Mouse (Mus musculus) right cerebral cortex, postnatal 25 days (tissue): ENCODE measurements around the gene Hist1h1a.

Experiments used
- DNase-seq: peaks from one replicate; pipeline ENCODE4 v3.0.0; 2022

Gene Hist1h1a

DNA sequence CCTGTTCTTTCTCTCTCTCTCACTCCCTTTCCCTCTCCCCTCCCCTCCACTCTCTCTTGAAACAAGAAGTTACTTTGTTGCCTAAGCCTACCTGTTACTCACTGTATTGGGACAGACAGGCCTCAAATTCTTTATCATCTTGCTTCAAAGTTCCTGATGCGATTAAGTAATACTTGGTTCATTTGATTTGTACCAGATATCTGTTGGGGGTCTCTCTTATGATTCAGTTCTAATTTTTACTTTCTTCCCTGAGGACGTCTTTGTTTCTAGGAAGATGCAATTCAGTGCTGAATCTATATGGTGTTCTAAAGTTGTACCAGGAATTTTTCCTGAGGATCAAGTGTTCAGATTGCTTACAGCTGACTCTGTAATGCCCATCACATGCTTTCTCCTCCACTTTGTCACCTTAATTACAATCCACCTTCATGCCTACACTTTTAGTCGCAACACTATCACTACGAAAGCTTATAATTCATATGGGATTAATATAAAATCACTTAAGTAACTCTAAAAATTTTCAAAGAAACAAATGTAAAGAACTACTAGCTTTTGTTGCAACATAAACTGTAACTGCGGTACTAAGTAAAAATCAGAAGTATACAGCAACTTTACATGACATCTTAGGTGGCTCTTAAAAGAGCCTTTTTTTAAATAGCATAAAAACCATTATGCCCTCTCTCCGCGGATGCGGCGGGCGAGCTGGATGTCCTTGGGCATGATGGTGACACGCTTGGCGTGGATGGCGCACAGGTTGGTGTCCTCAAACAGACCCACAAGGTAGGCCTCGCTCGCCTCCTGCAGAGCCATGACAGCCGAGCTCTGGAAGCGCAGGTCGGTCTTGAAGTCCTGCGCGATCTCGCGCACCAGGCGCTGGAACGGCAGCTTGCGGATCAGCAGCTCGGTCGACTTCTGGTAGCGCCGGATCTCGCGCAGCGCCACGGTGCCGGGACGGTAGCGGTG lies 18.8 kb upstream of the Hist1h1a start:
- DNase-seq = no peak

GRCm38 (mm10) chr13:23745381-23746161 lies 17.9 kb upstream of the Hist1h1a start, which contains the start of gene Hist1h3c:
Gene Hist1h3c (minus strand): TSS chr13:23745602.
- peak; percentile 77 for DNase-seq

DNA sequence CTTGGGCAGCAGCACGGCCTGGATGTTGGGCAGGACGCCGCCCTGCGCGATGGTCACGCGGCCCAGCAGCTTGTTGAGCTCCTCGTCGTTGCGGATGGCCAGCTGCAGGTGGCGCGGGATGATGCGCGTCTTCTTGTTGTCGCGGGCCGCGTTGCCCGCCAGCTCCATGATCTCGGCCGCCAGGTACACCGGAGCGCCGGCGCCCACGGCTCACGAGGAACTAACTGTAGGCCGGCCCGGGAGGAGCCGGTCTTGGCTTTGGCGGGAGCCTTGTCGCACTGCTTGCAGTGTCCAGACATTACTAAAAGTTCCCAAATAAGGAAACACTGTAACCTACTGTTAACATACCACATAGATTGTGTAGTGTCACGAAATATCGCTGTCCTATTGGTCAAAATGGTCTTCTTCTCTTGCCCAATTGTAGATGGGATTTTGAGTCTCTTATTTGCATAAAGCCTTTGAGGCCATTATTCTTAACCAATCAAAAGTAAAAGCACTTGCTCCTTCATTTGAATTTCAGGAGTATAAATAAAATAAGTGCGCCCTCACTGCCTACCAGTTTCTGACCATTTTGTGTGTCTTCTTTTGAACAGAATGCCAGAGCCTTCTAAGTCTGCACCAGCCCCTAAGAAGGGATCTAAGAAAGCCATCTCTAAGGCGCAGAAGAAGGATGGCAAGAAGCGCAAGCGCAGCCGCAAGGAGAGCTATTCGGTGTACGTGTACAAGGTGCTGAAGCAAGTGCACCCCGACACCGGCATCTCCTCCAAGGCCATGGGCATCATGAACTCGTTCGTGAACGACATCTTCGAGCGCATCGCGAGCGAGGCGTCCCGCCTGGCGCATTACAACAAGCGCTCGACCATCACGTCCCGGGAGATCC lies 17.0 kb upstream of the Hist1h1a start, which contains the start of gene Hist1h2bb:
Gene Hist1h2bb (plus strand): TSS at position 534 of the 880 bp plus-strand sequence.
- DNase-seq = peak; percentile 81

- no peak for DNase-seq
Observed at GRCm38 (mm10) chr13:23747081-23747891, 16.2 kb upstream of the Hist1h1a start.

- DNase-seq = no peak
Observed at GRCm38 (mm10) chr13:23747892-23748288, 15.6 kb upstream of the Hist1h1a start.

DNA sequence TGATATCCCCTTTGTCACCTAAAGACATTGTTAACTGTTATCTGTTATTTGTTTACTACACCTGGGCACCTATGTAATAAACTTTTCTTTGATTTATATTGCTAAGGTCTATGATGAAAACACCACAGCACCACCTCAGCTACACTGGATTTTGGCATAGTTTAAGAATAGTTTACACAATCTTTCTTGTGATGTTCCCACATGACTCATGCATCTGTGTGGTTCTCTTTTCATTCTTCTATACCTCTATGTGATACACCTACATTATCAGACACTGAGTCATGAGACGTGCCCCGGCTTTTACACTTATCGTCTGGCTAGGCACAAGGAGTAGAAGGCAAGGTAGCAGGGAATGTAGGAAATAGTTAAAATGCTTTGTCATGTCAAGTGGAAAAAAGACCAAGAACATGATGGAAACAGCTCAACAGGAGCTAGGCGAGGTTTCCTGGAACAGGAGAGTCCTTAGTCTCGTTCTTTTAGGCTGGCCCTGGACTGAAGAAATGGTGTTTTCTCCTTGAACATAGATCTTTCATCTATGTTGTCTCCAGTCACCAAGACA lies 13.8 kb upstream of the Hist1h1a start:
- DNase-seq = no peak

DNA sequence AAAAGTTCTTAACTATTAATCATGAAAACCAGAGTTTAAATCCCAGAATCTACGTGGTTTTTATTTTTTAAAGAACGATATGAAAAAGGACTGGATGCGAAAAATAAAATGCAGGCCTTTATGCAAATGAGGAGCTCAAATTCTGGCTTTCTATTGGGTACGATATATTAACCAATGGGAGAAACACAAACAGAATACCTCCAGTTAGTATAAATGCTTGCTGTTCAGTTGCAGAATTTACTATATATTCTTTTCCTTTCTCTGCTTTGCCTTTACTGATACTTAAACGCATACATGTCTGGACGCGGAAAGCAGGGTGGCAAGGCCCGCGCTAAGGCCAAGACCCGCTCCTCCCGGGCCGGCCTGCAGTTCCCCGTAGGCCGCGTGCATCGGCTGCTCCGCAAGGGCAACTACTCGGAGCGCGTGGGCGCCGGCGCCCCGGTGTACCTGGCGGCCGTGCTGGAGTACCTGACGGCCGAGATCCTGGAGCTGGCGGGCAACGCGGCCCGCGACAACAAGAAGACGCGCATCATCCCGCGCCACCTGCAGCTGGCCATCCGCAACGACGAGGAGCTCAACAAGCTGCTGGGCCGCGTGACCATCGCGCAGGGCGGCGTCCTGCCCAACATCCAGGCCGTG lies 12.5 kb upstream of the Hist1h1a start, which contains the start of gene Hist1h2ab:
Gene Hist1h2ab (plus strand): TSS at position 288 of the 639 bp plus-strand sequence.
- peak; percentile 63 for DNase-seq

- DNase-seq = no peak
Observed at GRCm38 (mm10) chr13:23751478-23751956, 11.9 kb upstream of the Hist1h1a start.

DNA sequence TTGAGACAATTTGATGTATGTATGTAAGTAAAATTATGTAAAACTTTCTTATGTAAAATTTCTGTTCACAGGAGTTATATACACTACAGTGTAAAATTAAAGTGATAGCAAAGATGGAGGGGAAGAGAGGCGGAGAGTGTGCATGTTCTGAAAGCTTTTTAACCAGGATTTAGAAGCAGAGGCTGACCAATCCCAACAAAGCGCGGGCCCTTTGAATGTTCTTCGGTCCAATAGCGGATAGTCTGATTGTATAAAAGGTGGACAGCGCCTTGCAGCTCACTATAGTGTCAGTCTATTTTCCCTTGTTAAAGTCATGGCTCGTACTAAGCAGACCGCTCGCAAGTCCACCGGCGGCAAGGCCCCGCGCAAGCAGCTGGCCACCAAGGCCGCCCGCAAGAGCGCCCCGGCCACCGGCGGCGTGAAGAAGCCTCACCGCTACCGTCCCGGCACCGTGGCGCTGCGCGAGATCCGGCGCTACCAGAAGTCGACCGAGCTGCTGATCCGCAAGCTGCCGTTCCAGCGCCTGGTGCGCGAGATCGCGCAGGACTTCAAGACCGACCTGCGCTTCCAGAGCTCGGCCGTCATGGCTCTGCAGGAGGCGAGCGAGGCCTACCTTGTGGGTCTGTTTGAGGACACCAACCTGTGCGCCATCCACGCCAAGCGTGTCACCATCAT lies 11.3 kb upstream of the Hist1h1a start, which contains the start of gene Hist1h3b:
Gene Hist1h3b (plus strand): TSS at position 201 of the 675 bp plus-strand sequence.
- peak; percentile 87 for DNase-seq

DNA sequence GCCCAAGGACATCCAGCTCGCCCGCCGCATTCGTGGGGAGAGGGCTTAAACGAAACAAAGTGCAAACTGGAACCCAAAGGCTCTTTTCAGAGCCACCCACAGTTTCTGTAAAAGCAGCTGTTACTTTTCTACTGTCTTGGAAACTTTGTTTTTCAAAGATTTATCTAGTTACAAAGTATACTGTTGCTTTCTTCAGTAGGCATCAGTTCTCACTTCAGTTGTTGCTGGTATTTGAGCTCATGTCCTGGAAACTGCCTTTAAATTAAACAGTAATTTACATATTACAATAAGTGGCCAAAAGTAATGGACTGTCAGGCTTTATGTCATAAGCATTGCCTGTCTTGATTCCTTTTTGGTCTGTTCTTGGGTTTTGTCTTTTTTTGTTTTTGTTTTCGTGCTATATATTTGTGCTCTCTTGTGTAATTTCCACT lies 10.7 kb upstream of the Hist1h1a start:
- DNase-seq = no peak

GRCm38 (mm10) chr13:23753314-23754078 lies 10.0 kb upstream of the Hist1h1a start:
- DNase-seq = no peak

DNA sequence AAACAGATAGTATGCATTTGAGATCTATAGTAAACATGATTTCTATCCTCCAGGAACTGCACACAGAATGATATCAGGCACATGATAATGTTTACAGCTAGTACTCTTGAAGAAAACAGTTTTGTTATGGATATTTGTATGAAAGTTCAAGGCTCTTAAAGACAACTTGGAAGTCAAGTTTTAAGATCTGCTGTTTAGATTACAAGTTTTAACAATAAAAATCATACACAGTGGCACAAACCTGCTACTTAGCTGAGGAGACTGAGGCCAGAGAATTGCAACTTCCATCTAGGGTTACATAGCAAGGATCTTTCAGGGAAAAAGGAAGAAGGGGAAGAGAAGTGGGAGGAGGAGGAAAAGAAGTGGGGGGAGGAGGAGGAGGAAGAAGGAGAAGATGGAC lies 8.5 kb upstream of the Hist1h1a start:
- no peak for DNase-seq

GRCm38 (mm10) chr13:23756790-23757189 lies 6.7 kb upstream of the Hist1h1a start, which contains the start of gene Hist1h4b:
Gene Hist1h4b (plus strand): TSS chr13:23757013.
- peak; percentile 86 for DNase-seq

DNA sequence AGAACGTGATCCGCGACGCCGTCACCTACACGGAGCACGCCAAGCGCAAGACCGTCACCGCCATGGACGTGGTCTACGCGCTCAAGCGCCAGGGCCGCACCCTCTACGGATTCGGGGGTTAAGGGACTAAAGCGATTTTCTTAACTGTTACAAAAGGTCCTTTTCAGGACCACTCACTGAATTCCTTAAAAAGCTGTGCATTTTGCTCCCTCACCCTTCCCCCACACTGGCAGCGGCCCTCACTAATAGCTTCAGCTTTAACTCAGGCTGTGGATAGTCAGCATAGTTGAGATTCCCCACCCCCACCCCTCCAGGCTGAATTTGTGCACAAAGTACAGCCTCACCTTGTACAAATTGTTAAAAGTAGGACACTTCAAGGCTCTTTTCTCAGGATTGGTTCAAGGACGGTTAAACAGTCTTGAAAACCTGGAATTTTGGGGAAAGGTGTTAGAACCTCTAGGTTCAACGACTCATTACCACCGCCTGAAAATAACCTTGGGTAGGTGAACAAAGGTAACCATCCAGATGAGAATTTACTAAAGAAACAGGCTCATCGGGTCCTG lies 6.2 kb upstream of the Hist1h1a start:
- DNase-seq = no peak

GRCm38 (mm10) chr13:23757921-23758320 lies 5.5 kb upstream of the Hist1h1a start:
- no peak for DNase-seq

GRCm38 (mm10) chr13:23759251-23759771 lies 4.2 kb upstream of the Hist1h1a start:
- no peak for DNase-seq

GRCm38 (mm10) chr13:23759916-23760239 lies 3.6 kb upstream of the Hist1h1a start:
- no peak for DNase-seq

DNA sequence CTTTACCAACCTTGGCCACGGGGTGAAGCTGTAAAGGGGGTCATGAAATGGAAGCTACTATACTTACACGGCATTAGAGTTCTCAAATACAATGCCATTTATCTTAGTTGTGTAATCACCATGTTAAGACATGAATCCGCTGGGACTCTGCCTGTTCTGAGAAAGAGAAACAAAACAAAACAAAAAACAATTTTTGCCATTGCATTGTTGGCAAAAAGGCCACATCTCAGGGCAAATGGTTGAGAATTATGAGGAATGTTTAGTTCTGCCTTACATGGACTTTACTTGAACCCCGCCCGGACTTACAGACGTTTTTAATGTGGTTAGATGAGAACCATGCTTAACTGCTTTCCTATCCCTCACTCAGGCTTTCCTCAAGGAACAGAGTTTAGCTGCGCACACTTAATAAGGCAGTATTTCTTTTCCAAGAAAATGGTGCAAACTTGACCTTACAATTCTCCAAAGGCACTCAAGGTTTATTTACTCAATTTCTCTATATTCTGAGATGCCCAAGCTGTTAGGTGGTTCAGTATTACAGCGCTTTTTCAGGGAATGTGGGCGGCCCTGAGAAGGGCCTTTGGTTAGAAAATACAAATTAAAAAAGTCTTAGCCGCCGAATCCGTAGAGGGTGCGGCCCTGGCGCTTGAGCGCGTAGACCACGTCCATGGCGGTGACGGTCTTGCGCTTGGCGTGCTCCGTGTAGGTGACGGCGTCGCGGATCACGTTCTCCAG lies 3.1 kb upstream of the Hist1h1a start:
- no peak for DNase-seq
